Mouse (Mus musculus) retina, adult 2 months (tissue): Measurements from ENCODE around the gene Eml2.

ENCODE experiments used
- DNase-seq: peaks from one replicate; pipeline ENCODE4 v3.0.0-alpha.2; 2012; ENCODE audit warnings: low read depth, low spot score

The Eml2 gene

GRCm38 (mm10) chr7:19162928-19163327, 13.3 kb upstream of the Eml2 start:
- no peak for DNase-seq

- DNase-seq, result no peak
Observed at GRCm38 (mm10) chr7:19163752-19164151, 12.5 kb upstream of the Eml2 start.

- DNase-seq, result no peak
Observed at GRCm38 (mm10) chr7:19164189-19164588, 12.0 kb upstream of the Eml2 start.

- no peak for DNase-seq
Observed at GRCm38 (mm10) chr7:19164978-19165377, 11.2 kb upstream of the Eml2 start.

GRCm38 (mm10) chr7:19165656-19166423, 10.4 kb upstream of the Eml2 start, which contains the start of gene Gipr:
Gipr (minus strand) TSS chr7:19166127.
- no peak for DNase-seq

GRCm38 (mm10) chr7:19166990-19167389, 9.2 kb upstream of the Eml2 start:
- no peak for DNase-seq

- DNase-seq, result no peak
Observed at GRCm38 (mm10) chr7:19169506-19169905, 6.7 kb upstream of the Eml2 start.

- no peak for DNase-seq
Observed at GRCm38 (mm10) chr7:19170142-19170541, 6.1 kb upstream of the Eml2 start.

- no peak for DNase-seq
Observed at GRCm38 (mm10) chr7:19171831-19172230, 4.4 kb upstream of the Eml2 start.

- DNase-seq, result no peak
Observed at GRCm38 (mm10) chr7:19172874-19173273, 3.3 kb upstream of the Eml2 start.

- no peak for DNase-seq
Observed at GRCm38 (mm10) chr7:19176516-19176947, 311 bp downstream of the Eml2 start.

GRCm38 (mm10) chr7:19177216-19177615, 995 bp downstream of the Eml2 start:
- no peak for DNase-seq

- no peak for DNase-seq
Observed at GRCm38 (mm10) chr7:19178035-19178434, 1.8 kb downstream of the Eml2 start.

GRCm38 (mm10) chr7:19178443-19179092, 2.3 kb downstream of the Eml2 start:
- peak; percentile 68 for DNase-seq

GRCm38 (mm10) chr7:19179173-19179572, 3.0 kb downstream of the Eml2 start:
- DNase-seq, result peak; percentile 53

GRCm38 (mm10) chr7:19179936-19180335, 3.7 kb downstream of the Eml2 start:
- no peak for DNase-seq

- DNase-seq, result no peak
Observed at GRCm38 (mm10) chr7:19180862-19181429, 4.7 kb downstream of the Eml2 start.

- no peak for DNase-seq
Observed at GRCm38 (mm10) chr7:19184250-19184649, 8.0 kb downstream of the Eml2 start.

- DNase-seq, result no peak
Observed at GRCm38 (mm10) chr7:19184758-19185157, 8.5 kb downstream of the Eml2 start.

- DNase-seq, result no peak
Observed at GRCm38 (mm10) chr7:19194676-19195075, 18.5 kb downstream of the Eml2 start.

- no peak for DNase-seq
Observed at GRCm38 (mm10) chr7:19196676-19197075, 20.5 kb downstream of the Eml2 start.

- no peak for DNase-seq
Observed at GRCm38 (mm10) chr7:19197985-19198384, 21.8 kb downstream of the Eml2 start.

- DNase-seq, result no peak
Observed at GRCm38 (mm10) chr7:19201660-19202059, 25.4 kb downstream of the Eml2 start.
